ENCODE assay signal across 16 mouse cellular contexts in the genomic region with DNA sequence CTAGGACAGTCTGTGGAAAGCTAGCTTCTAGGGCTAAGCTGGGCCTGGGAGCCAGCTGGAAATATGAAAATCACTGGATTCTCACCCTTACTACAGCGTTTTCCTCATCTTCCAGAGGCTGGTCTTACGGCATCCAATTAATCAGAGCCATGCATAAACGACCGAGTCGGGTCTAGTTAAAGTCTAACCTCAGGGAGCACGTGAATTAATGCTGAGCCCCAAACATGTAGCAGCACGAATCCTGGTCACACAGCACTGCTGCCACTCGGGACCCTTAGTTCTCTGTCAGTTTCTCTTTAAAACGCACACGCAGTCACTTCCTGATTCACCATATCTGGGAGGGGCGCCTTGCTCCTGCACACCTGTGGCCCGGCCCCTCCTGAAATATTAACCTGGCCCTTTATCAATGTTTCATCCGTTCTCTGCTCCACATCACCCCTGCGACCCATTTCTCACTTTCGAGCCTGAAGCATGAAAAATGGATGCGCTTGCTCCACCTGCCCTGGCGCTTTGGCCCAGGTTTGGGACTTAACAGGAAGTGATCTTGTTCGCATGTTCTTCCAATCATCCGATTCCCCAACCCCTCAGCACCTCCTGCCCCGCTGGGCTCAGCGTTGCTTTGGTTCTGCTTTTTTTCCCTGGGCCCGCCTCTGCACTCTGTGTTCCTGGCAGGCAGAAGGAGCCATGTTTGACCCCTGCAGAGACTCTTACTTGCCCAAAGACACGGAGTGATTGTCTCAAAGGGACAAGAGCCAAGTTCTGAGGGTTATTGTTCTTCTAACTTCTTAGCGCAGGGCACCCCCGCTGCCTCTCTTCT. TPM values are rescaled to one million over a fixed set of nuclear protein-coding genes. Genes with fewer than 3 reads are reported as not detected.
A peak's percentile ranks its signal among the peaks of the same experiment; 100 is the strongest.
DNase-seq lines count a peak whose midpoint lies in the region; ATAC-seq and TF ChIP-seq lines count a peak whose summit lies in the region.
"Had no signal": no experiment of that assay in that cellular context is flagged by ENCODE, and none has a peak within 500 bp of the region (broad histone marks: within the 10 kb centered on the region; RNA-seq: fewer than 3 reads in every experiment).

No protein-coding gene starts in this region.

- 0 out of 2 replicates have a peak, but pooled peaks cover 3% of the 10 kb centered on the region for H3K4me1 ChIP-seq in embryonic facial prominence, embryonic 13.5 days
- peaks cover 23% of the 10 kb centered on the region; the same call in 1 of the 2 replicates for H3K4me1 ChIP-seq in embryonic facial prominence, embryonic 10.5 days
- H3K4me1 ChIP-seq in stomach, embryonic 14.5 days (ENCODE audit: control insufficient read depth, insufficient read depth, low read length), result no peaks in the 10 kb centered on the region
- H3K4me1 ChIP-seq: lung, embryonic 15.5 days; megakaryocyte, embryonic 14.5 days had no signal

- no peak for TF ChIP-seq POLR2A in brain, embryonic 14.5 days (IDR thresholded peaks at IDR 0.05; ENCODE audit: borderline replicate concordance, extremely low read depth, insufficient read depth, insufficient read length, poor library complexity, severe bottlenecking)

- H3K9me3 ChIP-seq in embryonic facial prominence, embryonic 13.5 days, result no peaks in the 10 kb centered on the region
- no peaks in the 10 kb centered on the region for H3K9me3 ChIP-seq in embryonic facial prominence, embryonic 10.5 days
- H3K9me3 ChIP-seq in stomach, embryonic 14.5 days (ENCODE audit: control insufficient read depth, low read depth, low read length), result no peaks in the 10 kb centered on the region
- H3K9me3 ChIP-seq: embryonic facial prominence, embryonic 15.5 days; lung, embryonic 15.5 days had no signal

- no peak overlapping the region for H3K4me2 ChIP-seq in embryonic facial prominence, embryonic 13.5 days
- H3K4me2 ChIP-seq in stomach, embryonic 14.5 days (replicated peaks; ENCODE audit: low read depth, low read length), result 0 out of 2 replicates have a peak overlapping the region, but pooled peaks have one; percentile 7
- H3K4me2 ChIP-seq: embryonic facial prominence, embryonic 15.5 days; lung, embryonic 15.5 days had no signal

- DNase-seq in embryonic facial prominence, embryonic 10.5 days (ENCODE audit: low spot score), result no peak
- DNase-seq in brain, embryonic 14.5 days (ENCODE audit: low read depth), result peak; percentile 11
- peak; percentile 31 for DNase-seq in kidney, adult 9 months
- no peak for DNase-seq in right cerebral cortex, postnatal 4 days
- no peak for DNase-seq in cerebellum, adult 8-10 months
- DNase-seq in neural tube, embryonic 10.5 days (ENCODE audit: extremely low spot score, low spot score), result no peak
- DNase-seq: cerebellum, adult 11 months; gastrocnemius, adult 2 months had no signal

- no peaks in the 10 kb centered on the region for H3K36me3 ChIP-seq in embryonic facial prominence, embryonic 13.5 days
- no peaks in the 10 kb centered on the region for H3K36me3 ChIP-seq in embryonic facial prominence, embryonic 10.5 days (replicated peaks)
- H3K36me3 ChIP-seq in stomach, embryonic 14.5 days (ENCODE audit: control insufficient read depth, insufficient read depth, low read length), result no peaks in the 10 kb centered on the region
- H3K36me3 ChIP-seq: embryonic facial prominence, embryonic 15.5 days; G1E; lung, embryonic 15.5 days had no signal

- no peaks in the 10 kb centered on the region for H3K27me3 ChIP-seq in embryonic facial prominence, embryonic 13.5 days
- H3K27me3 ChIP-seq in embryonic facial prominence, embryonic 10.5 days (replicated peaks; ENCODE audit: low read depth, poor library complexity, severe bottlenecking), result no peaks in the 10 kb centered on the region
- no peaks in the 10 kb centered on the region for H3K27me3 ChIP-seq in stomach, embryonic 14.5 days (ENCODE audit: control insufficient read depth, insufficient read depth, low read length)
- H3K27me3 ChIP-seq: embryonic facial prominence, embryonic 15.5 days; lung, embryonic 15.5 days had no signal

- TF ChIP-seq CTCF in brain, embryonic 14.5 days (IDR thresholded peaks at IDR 0.05; ENCODE audit: borderline replicate concordance, extremely low read depth, insufficient read depth, insufficient read length), result no peak

- H3K4me3 ChIP-seq in embryonic facial prominence, embryonic 13.5 days, result no peak overlapping the region
- no peak overlapping the region for H3K4me3 ChIP-seq in embryonic facial prominence, embryonic 10.5 days
- H3K4me3 ChIP-seq in stomach, embryonic 14.5 days (ENCODE audit: low read depth, low read length), result no peak overlapping the region
- H3K4me3 ChIP-seq: embryonic facial prominence, embryonic 15.5 days; gastrocnemius, adult 2 months; lung, embryonic 15.5 days; megakaryocyte, embryonic 14.5 days had no signal

- no peak overlapping the region for H3K27ac ChIP-seq in embryonic facial prominence, embryonic 13.5 days
- no peak overlapping the region for H3K27ac ChIP-seq in embryonic facial prominence, embryonic 10.5 days (replicated peaks)
- H3K27ac ChIP-seq in stomach, embryonic 14.5 days (ENCODE audit: low read length), result no peak overlapping the region
- H3K27ac ChIP-seq: embryonic facial prominence, embryonic 15.5 days; gastrocnemius, adult 2 months; lung, embryonic 15.5 days had no signal

- H3K9ac ChIP-seq in embryonic facial prominence, embryonic 13.5 days, result peak overlapping the region; percentile 21; the same call in 1 of the 2 replicates
- no peak overlapping the region for H3K9ac ChIP-seq in stomach, embryonic 14.5 days (replicated peaks; ENCODE audit: low read depth, low read length)
- H3K9ac ChIP-seq: embryonic facial prominence, embryonic 15.5 days; lung, embryonic 15.5 days had no signal

- ATAC-seq in embryonic facial prominence, embryonic 13.5 days (ENCODE audit: insufficient number of reproducible peaks, insufficient read depth, low FRiP score, low TSS enrichment, low read depth), result no peak
- ATAC-seq in stomach, embryonic 14.5 days (ENCODE audit: insufficient number of reproducible peaks, insufficient read depth, low FRiP score, low read depth), result no peak
- ATAC-seq: forebrain, embryonic 14.5 days; inflammation-experienced regulatory T-cells, adult 6 months had no signal

- 55% methylated on average over 25 of the region's 25 CpGs for WGBS in embryonic facial prominence, embryonic 13.5 days
- WGBS in embryonic facial prominence, embryonic 10.5 days, result 70% methylated on average over 25 of the region's 25 CpGs
- WGBS in stomach, embryonic 14.5 days, result 48% methylated on average over 25 of the region's 25 CpGs

RNA-seq across cellular contexts. Expression of gene Unc5b, which starts 31.3 kb away (rescaled TPM):
- polyA plus RNA-seq in embryonic facial prominence, embryonic 13.5 days (2015; fragmentation: Nextera tagmentation; extraction: Ambion mirVana), result 6.0 and 6.1 TPM in 2 replicates
- 6.0 and 7.2 TPM in 2 replicates for polyA plus RNA-seq in embryonic facial prominence, embryonic 10.5 days (2016; fragmentation: Nextera tagmentation; extraction: Ambion mirVana)
- 6.3 and 12.7 TPM in 2 replicates for polyA plus RNA-seq in brain, embryonic 14.5 days (2012; rRNA removed)
- polyA plus RNA-seq in stomach, embryonic 14.5 days (2014; fragmentation: Nextera tagmentation; extraction: Ambion mirVana), result 4.2 and 4.4 TPM in 2 replicates
- polyA plus RNA-seq: G1E had no signal

Comparison
In these comparisons a context has a peak if more than half of its experiments do, and no peak if none do; other contexts are left out.
1. DNase-seq: peak in brain, embryonic 14.5 days (single experiment) and kidney, adult 9 months (single experiment); none in embryonic facial prominence, embryonic 10.5 days (single experiment), right cerebral cortex, postnatal 4 days (single experiment), cerebellum, adult 8-10 months (single experiment) and neural tube, embryonic 10.5 days (single experiment).